Mouse (Mus musculus) frontal cortex, adult 2 months (tissue): ENCODE data around the gene Foxq1. TPM values are rescaled to one million over a fixed set of nuclear protein-coding genes. Genes with fewer than 3 reads are reported as not detected.

Experiments
- DNase-seq, 2 experiments: peaks; one replicate each; pipeline ENCODE4 v3.0.0; 2022; ENCODE audit warnings: low spot score in 1 of 2; ENCODE audit errors: extremely low spot score in 1 of 2
- polyA plus RNA-seq: library from polyadenylated mRNA; depleted of rRNA; stranded (reverse); fragments of >200 nt; gene quantifications from 2 replicates; pipeline ENCODE4 v1.2.3, GENCODE M21; 2012; rRNA removed

Gene Foxq1
- polyA plus RNA-seq = 3.4 and 3.5 TPM in 2 replicates

GRCm38 (mm10) chr13:31555834-31556233, at the start of gene Foxq1:
TSS of gene Foxq1 (plus strand) at chr13:31556134.
- DNase-seq = no peak

GRCm38 (mm10) chr13:31506494-31507167, 49.3 kb upstream of the Foxq1 start:
- DNase-seq = no peak

GRCm38 (mm10) chr13:31515261-31515660, 40.7 kb upstream of the Foxq1 start:
- no peak for DNase-seq

- DNase-seq = peak in 1 of 2 experiments; percentile 7
Measured at GRCm38 (mm10) chr13:31518411-31518886, 37.5 kb upstream of the Foxq1 start.

- DNase-seq = no peak
Measured at GRCm38 (mm10) chr13:31518971-31519370, 37.0 kb upstream of the Foxq1 start.

- DNase-seq = no peak
Measured at GRCm38 (mm10) chr13:31524976-31525375, 31.0 kb upstream of the Foxq1 start.

- DNase-seq = no peak
Measured at GRCm38 (mm10) chr13:31531186-31531585, 24.7 kb upstream of the Foxq1 start.

GRCm38 (mm10) chr13:31531651-31532061, 24.3 kb upstream of the Foxq1 start:
- no peak for DNase-seq

- no peak for DNase-seq
Measured at GRCm38 (mm10) chr13:31534726-31535125, 21.2 kb upstream of the Foxq1 start.

- no peak for DNase-seq
Measured at GRCm38 (mm10) chr13:31543021-31543420, 12.9 kb upstream of the Foxq1 start.

GRCm38 (mm10) chr13:31546784-31547183, 9.2 kb upstream of the Foxq1 start:
- no peak for DNase-seq

- no peak for DNase-seq
Measured at GRCm38 (mm10) chr13:31547204-31547603, 8.7 kb upstream of the Foxq1 start.

- DNase-seq = no peak
Measured at GRCm38 (mm10) chr13:31547610-31548009, 8.3 kb upstream of the Foxq1 start.

GRCm38 (mm10) chr13:31556964-31557767, 1.2 kb downstream of the Foxq1 start:
- no peak for DNase-seq

GRCm38 (mm10) chr13:31557768-31558520, 2.0 kb downstream of the Foxq1 start:
- peak in 1 of 2 experiments; percentile 22 for DNase-seq

GRCm38 (mm10) chr13:31558521-31559418, 2.8 kb downstream of the Foxq1 start, which contains the start of gene A530084C06Rik:
TSS of gene A530084C06Rik (minus strand) at chr13:31559333.
- DNase-seq = peak in 1 of 2 experiments; percentile 7

- DNase-seq = peak in 1 of 2 experiments; percentile 11
Measured at GRCm38 (mm10) chr13:31559419-31560144, 3.6 kb downstream of the Foxq1 start.

- no peak for DNase-seq
Measured at GRCm38 (mm10) chr13:31564394-31564793, 8.5 kb downstream of the Foxq1 start.

GRCm38 (mm10) chr13:31567099-31567498, 11.2 kb downstream of the Foxq1 start:
- no peak for DNase-seq
